Mouse (Mus musculus): ENCODE data around the gene Fbxo24.

DNA sequence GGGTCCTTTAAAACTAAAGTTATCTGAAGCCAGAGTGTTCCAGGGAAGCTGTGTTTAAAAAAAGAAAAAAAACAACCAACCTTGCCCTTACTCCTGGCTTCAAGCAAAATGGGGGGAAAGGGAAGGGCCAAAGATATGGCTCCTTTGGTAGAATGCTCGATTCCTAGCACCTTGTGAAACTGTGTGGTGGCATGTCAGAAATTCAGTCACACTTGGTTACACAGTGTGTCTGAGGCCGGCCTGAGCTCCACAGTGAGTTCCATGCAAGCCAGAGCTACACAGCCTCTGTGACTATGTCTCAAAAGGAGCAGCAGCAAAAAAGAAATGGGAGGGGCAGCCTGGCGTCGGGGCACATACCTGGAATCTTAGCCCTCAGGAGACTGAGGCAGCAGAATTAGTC lies 20.4 kb upstream of the Fbxo24 start:
- TF ChIP-seq CTCF (IDR thresholded peaks at IDR 0.05; ENCODE audit: control insufficient read depth, insufficient read depth, insufficient read length), result no peak
- no peak for TF ChIP-seq MAX (IDR thresholded peaks at IDR 0.05)
- no peak for TF ChIP-seq MYOD1 (IDR thresholded peaks at IDR 0.05; ENCODE audit: control insufficient read depth, insufficient read length, low read depth)
- TF ChIP-seq USF1 (IDR thresholded peaks at IDR 0.05; ENCODE audit: low read depth), result no peak
- no peak for TF ChIP-seq FOSL1 (IDR thresholded peaks at IDR 0.05; ENCODE audit: insufficient read depth, low read length, poor library complexity, severe bottlenecking)
- no peak for TF ChIP-seq MYOG (IDR thresholded peaks at IDR 0.05; ENCODE audit: control insufficient read depth, extremely low read depth, insufficient read length)
- TF ChIP-seq CEBPB (IDR thresholded peaks at IDR 0.05; ENCODE audit: low read depth), result no peak

Data from C2C12 (cell line).